Mouse (Mus musculus): ENCODE data around the gene Sf3b4.

DNA sequence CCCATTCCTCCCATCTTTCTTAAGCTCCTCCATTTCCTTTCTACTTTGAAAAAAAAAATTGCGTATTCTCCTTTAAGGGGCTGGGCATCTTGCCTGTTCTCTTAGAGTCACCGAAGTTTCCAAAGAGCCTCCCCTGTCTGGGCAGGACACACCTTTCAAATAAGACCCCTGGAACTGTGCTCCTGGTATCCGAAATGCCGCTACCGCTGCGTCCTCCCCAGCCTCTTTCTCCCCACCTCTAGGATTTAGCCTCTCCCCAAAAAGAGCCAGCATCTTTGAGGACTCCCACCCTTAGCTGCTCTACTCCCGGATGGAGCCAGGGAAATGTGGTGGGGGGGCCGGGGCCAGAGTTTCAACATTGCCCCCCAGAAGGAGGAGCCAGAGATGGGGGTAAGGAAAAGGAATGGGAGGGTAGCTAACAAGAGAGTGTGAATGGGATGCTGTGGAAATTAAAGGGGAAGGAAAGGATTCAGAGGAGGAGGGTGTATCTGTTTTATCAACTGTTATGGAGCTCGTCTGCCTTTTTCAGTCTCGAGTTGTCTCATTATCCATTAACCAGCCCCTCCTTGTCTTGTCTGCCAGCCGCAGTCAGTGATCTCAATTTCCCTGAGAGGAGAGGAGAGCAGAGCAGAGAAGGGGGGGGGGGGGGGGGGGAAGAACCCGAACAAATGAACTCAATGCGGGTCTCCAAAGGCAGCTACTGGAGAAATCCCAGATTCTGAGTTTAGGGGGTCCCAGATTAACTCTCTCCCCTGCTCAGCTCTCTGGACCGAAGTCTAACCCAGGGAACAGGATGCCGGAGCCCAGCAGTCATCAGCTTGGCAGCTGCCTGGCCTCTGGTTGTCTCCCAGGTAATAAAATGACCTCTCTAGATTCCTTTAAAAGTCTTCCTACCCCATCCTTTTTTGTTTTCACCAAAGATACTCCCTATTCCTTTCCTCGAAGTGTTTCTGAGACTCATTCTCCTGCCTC is 10.0 kb upstream of the Sf3b4 start, which contains the start of gene Mtmr11:
- TF ChIP-seq CTCF (IDR thresholded peaks at IDR 0.05; ENCODE audit: low read depth) (no peak), EP300 (IDR thresholded peaks at IDR 0.05; ENCODE audit: low read depth) (no peak)
